Mouse (Mus musculus) olfactory bulb, adult 2 months (tissue): ENCODE data around the gene Prrx2. TPM values are rescaled to one million over a fixed set of nuclear protein-coding genes. Genes with fewer than 3 reads are reported as not detected.
A peak's percentile ranks its signal among the peaks of the same experiment; 100 is the strongest.

ENCODE experiments used
- H3K27ac ChIP-seq: fragments of 200-500 bp; 2 replicates; pipeline ENCODE4 v1.5.1; 2012; ENCODE audit warnings: low read depth, low read length; ENCODE audit not compliant: insufficient read depth
- H3K4me1 ChIP-seq: fragments of 200-500 bp; 2 replicates; pipeline ENCODE4 v1.6.1; 2012; ENCODE audit warnings: low read length; ENCODE audit not compliant: control insufficient read depth, insufficient read depth
- H3K4me3 ChIP-seq: fragments of 200-500 bp; 2 replicates; pipeline ENCODE4 v1.5.1; 2012; ENCODE audit warnings: mild to moderate bottlenecking, low read depth, low read length, moderate library complexity; ENCODE audit not compliant: insufficient read depth
- CTCF ChIP-seq: fragments of 200-500 bp; IDR thresholded peaks from 2 replicates; pipeline ENCODE4 v1.5.1; 2012; ENCODE audit warnings: low read depth, mild to moderate bottlenecking, low read length, moderate library complexity; ENCODE audit not compliant: insufficient read depth
- POLR2A ChIP-seq: fragments of 200-500 bp; IDR thresholded peaks from 2 replicates; pipeline ENCODE4 v1.6.1; 2012; ENCODE audit warnings: mild to moderate bottlenecking, low read depth, low read length, moderate library complexity; ENCODE audit not compliant: insufficient read depth
- WGBS: fragments of 180-500 bp; shearing (Covaris S2); methylation state at CpG from one replicate; pipeline ENCODE4 v1.1.7; 2018; 5-methylcytosine and 5-hydroxymethylcytosine counted together
- polyA plus RNA-seq: library from polyadenylated mRNA; stranded (reverse); fragments of >200 nt; gene quantifications from 2 replicates; pipeline ENCODE4 v1.2.4, GENCODE M21; 2012; ENCODE audit warnings: low replicate concordance; ENCODE audit not compliant: missing spikeins, insufficient read depth, insufficient read length

Gene Prrx2
- polyA plus RNA-seq, 1 experiment = not detected

GRCm38 (mm10) chr2:30901646-30902160 lies 66.9 kb downstream of the Prrx2 start:
- WGBS = 83% methylated on average over 6 of the region's 6 CpGs
- Histone ChIP-seq H3K27ac (no peak overlapping the region), H3K4me3 (no peak overlapping the region), H3K4me1 (peaks cover 8% of the 10 kb centered on the region; the same call in 1 of the 2 replicates)
- TF ChIP-seq POLR2A (no peak), CTCF (no peak)

- TF ChIP-seq POLR2A (no peak), CTCF (no peak)
- Histone ChIP-seq H3K4me1 (peaks cover 8% of the 10 kb centered on the region; the same call in 1 of the 2 replicates), H3K27ac (no peak overlapping the region), H3K4me3 (peak overlapping the region; percentile 24; the same call in 1 of the 2 replicates)
- WGBS = 70% methylated on average over 8 of the region's 8 CpGs
These were observed 67.5 kb downstream of the Prrx2 start for GRCm38 (mm10) chr2:30902256-30902655.

- Histone ChIP-seq H3K4me1 (peaks cover 8% of the 10 kb centered on the region; the same call in 1 of the 2 replicates), H3K27ac (no peak overlapping the region), H3K4me3 (peak overlapping the region; percentile 24; the same call in 1 of the 2 replicates)
- no peak for TF ChIP-seq POLR2A
- TF ChIP-seq CTCF = no peak
- WGBS = 25% methylated on average over 36 of the region's 37 CpGs
These were observed 68.3 kb downstream of the Prrx2 start for GRCm38 (mm10) chr2:30902726-30903722.

GRCm38 (mm10) chr2:30904231-30904630 lies 69.5 kb downstream of the Prrx2 start:
- Histone ChIP-seq H3K27ac (no peak overlapping the region), H3K4me1 (peaks cover 8% of the 10 kb centered on the region; the same call in 1 of the 2 replicates), H3K4me3 (no peak overlapping the region)
- WGBS = 87% methylated on average over 6 of the region's 6 CpGs
- TF ChIP-seq POLR2A (no peak), CTCF (no peak)

GRCm38 (mm10) chr2:30904991-30905390 lies 70.2 kb downstream of the Prrx2 start:
- no peak overlapping the region for H3K4me3 ChIP-seq
- TF ChIP-seq POLR2A (no peak), CTCF (no peak)
- WGBS = 76% methylated on average over 7 of the region's 7 CpGs
- H3K27ac ChIP-seq = no peak overlapping the region
- peaks cover 8% of the 10 kb centered on the region; the same call in 1 of the 2 replicates for H3K4me1 ChIP-seq

- TF ChIP-seq CTCF = no peak
- TF ChIP-seq POLR2A = no peak
- 90% methylated on average over 8 of the region's 8 CpGs for WGBS
- H3K4me1 ChIP-seq = peaks cover 8% of the 10 kb centered on the region; the same call in 1 of the 2 replicates
- H3K27ac ChIP-seq = no peak overlapping the region
- no peak overlapping the region for H3K4me3 ChIP-seq
These were observed 71.1 kb downstream of the Prrx2 start for GRCm38 (mm10) chr2:30905906-30906305.

- no peak overlapping the region for H3K27ac ChIP-seq
- H3K4me1 ChIP-seq = peaks cover 8% of the 10 kb centered on the region; the same call in 1 of the 2 replicates
- TF ChIP-seq POLR2A (no peak), CTCF (no peak)
- no peak overlapping the region for H3K4me3 ChIP-seq
- WGBS = 85% methylated on average over 4 of the region's 4 CpGs
These were observed 71.9 kb downstream of the Prrx2 start for GRCm38 (mm10) chr2:30906641-30907040.

GRCm38 (mm10) chr2:30912291-30912773 lies 77.6 kb downstream of the Prrx2 start:
- WGBS = 63% methylated on average over 4 of the region's 4 CpGs
- no peak overlapping the region for H3K4me3 ChIP-seq
- no peak overlapping the region for H3K27ac ChIP-seq
- TF ChIP-seq POLR2A (no peak), CTCF (no peak)
- peaks cover 4% of the 10 kb centered on the region for H3K4me1 ChIP-seq

- 89% methylated on average over 8 of the region's 8 CpGs for WGBS
- Histone ChIP-seq H3K4me1 (peaks cover 4% of the 10 kb centered on the region), H3K4me3 (no peak overlapping the region), H3K27ac (no peak overlapping the region)
- TF ChIP-seq CTCF (no peak), POLR2A (no peak)
These were observed 78.2 kb downstream of the Prrx2 start for GRCm38 (mm10) chr2:30913022-30913421.
